Mouse (Mus musculus) liver, postnatal 0 days (tissue): ENCODE results near the gene Man1c1.

Experiments used
- CTCF ChIP-seq: sonication (generic); IDR thresholded peaks from 2 replicates; pipeline ENCODE4 v1.5.1; 2016; ENCODE audit warnings: antibody characterized with exemption, low read depth
- EP300 ChIP-seq: IDR thresholded peaks from 2 replicates; pipeline ENCODE4 v1.6.1; 2016; ENCODE audit warnings: antibody characterized with exemption, low read depth, mild to moderate bottlenecking

DNA sequence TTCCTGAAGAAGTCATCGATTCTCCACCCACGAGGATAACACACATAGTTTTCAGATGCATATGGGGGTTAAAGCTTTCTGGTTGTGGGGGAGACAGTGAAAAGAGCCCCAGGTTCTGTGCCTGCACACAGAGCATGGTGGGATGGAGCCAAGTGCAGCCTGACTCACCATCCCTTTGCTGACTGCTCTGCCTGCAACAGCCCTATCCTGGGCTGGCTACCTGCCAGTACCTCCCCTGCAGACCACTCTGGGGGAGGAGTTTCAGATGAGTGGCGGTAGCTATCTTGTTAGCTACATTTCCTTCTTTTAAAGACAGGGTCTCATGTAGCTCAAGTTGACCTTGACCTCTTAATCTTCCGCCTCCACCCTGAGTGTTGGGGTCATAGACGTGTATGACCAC lies 125.7 kb downstream of the Man1c1 start:
- no peak for TF ChIP-seq CTCF
- no peak for TF ChIP-seq EP300
